Mouse (Mus musculus) inflammation-experienced regulatory T-cells, adult 6 months (primary cell): ENCODE results near the gene Wdr25. TPM values are rescaled to one million over a fixed set of nuclear protein-coding genes. Genes with fewer than 3 reads are reported as not detected.

Source experiments
- ATAC-seq: one replicate; pipeline ENCODE4 v1.8.0; 2017
- polyA plus RNA-seq, 3 experiments: library from polyadenylated mRNA; unstranded; fragments of 100-300 nt; shearing (Covaris generic); gene quantifications; one replicate each; pipeline ENCODE4 v1.2.1; 2017

Gene Wdr25
- polyA plus RNA-seq, 3 experiments from 2014 or later: 3.4 to 14.4 (median 6.0) TPM

DNA sequence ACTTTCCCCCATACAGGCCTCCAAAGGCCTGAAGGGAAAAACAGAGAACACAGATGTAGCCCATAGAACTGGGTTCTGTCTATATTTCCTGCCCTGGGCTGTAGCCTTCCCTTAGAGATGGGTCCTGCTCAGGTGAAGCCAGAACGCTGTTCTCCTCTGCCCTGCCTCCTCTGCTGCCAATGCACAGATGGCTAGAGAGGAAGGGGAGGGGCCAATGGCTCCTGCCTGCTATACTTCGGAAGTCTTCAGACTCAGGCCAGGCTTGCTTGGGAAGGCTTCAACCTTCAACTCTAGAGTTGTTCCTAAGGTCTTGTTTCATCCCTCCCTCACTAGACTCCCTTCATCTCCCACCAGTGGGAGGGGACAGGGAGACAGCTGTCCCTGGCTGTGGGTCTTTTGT, 176.3 kb downstream of the Wdr25 start:
- ATAC-seq: no peak

DNA sequence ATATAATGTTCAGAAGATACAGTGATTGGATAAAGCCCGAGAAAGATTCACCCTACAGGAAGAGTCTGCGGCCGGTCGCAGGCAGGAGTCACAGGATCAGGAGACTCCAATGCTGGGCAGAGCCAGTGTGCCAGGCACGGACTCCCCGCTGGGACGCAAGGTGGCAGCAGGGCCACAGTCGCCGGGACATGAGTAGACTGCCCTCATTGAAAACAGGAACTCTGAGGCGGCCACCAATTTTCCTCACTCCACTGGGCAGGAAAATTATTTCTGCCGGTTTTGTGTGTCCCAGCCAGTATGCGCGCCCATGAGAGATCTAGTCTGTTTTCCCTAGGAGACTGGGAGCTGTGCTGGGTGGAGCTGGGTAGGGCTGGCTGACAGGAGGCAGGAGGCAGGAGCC, 177.8 kb downstream of the Wdr25 start:
- no peak for ATAC-seq

DNA sequence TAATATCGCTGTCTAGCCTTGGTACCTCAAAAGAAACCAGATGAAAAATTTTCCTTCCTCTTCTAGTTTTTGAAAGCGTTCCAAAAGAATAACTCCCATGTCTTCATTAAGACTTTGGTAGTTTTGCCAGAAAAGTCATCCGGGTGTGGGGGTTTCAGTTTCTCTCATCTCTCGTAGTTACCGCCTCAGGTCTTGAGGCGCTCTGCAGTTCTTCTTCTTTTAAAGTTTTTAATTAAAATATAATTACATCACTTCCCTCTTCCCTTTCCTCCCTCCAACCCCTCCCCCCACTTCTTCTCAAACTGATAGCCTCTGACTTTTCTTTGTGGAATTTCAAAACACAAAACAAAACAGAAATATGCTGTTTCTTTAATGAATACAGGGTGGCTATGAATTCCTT, 180.7 kb downstream of the Wdr25 start:
- ATAC-seq: no peak

DNA sequence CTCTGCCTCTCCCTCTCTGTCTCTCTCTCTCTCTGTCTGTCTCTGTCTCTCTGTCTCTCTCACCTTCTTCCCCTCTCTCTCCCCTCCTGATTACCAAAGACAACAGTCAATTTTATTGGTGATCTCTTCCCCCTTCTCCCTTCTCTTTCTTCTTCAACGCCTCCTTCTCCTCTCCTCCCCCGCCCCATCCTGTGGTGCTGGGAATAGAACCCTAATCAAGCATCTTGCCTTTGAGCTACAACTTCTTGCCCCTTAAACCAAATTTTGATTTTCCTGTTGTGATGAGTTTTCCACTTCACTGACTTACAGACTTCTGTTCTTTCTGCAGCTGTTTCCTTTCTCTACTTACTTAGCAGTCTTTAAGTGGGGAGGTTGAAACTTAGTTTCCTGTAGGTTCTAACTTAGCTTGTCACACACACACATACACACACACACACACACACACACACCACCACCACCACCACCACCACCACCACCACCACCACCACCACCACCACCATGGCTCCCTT, 181.4 kb downstream of the Wdr25 start:
- ATAC-seq: no peak

DNA sequence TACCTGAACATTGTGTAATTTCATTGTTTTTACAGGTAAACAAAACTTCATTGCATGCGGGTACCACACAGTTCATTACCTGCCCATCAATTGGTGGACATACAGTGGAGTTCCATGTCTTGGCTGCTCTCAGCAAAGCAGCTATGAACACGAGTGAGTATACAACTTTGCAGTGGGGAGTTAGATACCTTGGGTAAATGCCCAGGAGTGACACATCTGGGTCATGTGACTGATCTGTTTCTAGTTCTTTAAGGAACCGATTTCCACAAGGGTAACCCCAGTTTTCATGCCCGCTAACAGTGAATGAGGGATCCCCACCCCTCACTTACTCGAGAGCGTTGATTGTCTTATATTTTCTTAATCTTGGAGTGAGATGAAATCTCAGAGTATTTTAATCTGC, 183.6 kb downstream of the Wdr25 start:
- no peak for ATAC-seq

Other genes starting within 250 kb of the Wdr25 start
- 1 to 10 TPM; 2.1 to 9.6 (median 8.8) TPM for gene Degs2, start 191.3 kb upstream of the Wdr25 start, polyA plus RNA-seq
- gene Yy1, start 100.7 kb upstream of the Wdr25 start, polyA plus RNA-seq: 10 to 100 TPM; 16.4 to 18.6 (median 17.1) TPM
- gene Slc25a29, start 57.7 kb upstream of the Wdr25 start, polyA plus RNA-seq: 1 to 10 TPM; 1.4 to 4.3 (median 3.5) TPM
- 1 to 10 TPM in 1 of 3 experiments, under 1 TPM in 2; 0.83 to 1.0 (median 0.99) TPM for gene Slc25a47, start 57.6 kb upstream of the Wdr25 start, polyA plus RNA-seq
- gene Wars, start 543 bp downstream of the Wdr25 start, polyA plus RNA-seq: 10 to 100 TPM; 47.8 to 53.4 (median 48.0) TPM
- gene Begain, start 174.6 kb downstream of the Wdr25 start, polyA plus RNA-seq: under 1 TPM in 1 of 3 experiments, not detected in 2; 0.24 TPM